Mouse (Mus musculus) C2C12 (cell line): ENCODE data around the gene Srsf2. TPM values are rescaled to one million over a fixed set of nuclear protein-coding genes. Genes with fewer than 3 reads are reported as not detected.

Experiments
- H3K27me3 ChIP-seq: one replicate; pipeline ENCODE4 v1.6.1; 2011; ENCODE audit not compliant: control insufficient read depth, insufficient read depth, insufficient read length
- H3K36me3 ChIP-seq: one replicate; pipeline ENCODE4 v1.6.1; 2011; ENCODE audit not compliant: control insufficient read depth, insufficient read depth
- H3K4me3 ChIP-seq: one replicate; pipeline ENCODE4 v1.5.1; 2011; ENCODE audit warnings: mild to moderate bottlenecking, control low read depth; ENCODE audit not compliant: poor library complexity, insufficient read depth, severe bottlenecking
- H3K79me2 ChIP-seq: one replicate; pipeline ENCODE4 v1.6.1; 2011; ENCODE audit not compliant: control insufficient read depth, insufficient read depth
- H3K79me3 ChIP-seq: one replicate; pipeline ENCODE4 v1.6.1; 2011; ENCODE audit warnings: low read depth, control low read depth
- H3ac ChIP-seq: one replicate; pipeline ENCODE3; 2011; ENCODE audit warnings: low read depth; ENCODE audit not compliant: control insufficient read depth, insufficient read length
- CEBPB ChIP-seq: IDR thresholded peaks from one replicate; pipeline ENCODE4 v1.6.1; 2011; ENCODE audit warnings: low read depth, mild to moderate bottlenecking, control low read depth, moderate library complexity
- CTCF ChIP-seq: IDR thresholded peaks from one replicate; pipeline ENCODE4 v1.5.1; 2011; ENCODE audit not compliant: control insufficient read depth, insufficient read depth, insufficient read length
- FOSL1 ChIP-seq: IDR thresholded peaks from one replicate; pipeline ENCODE4 v1.8.0; 2011; ENCODE audit warnings: mild to moderate bottlenecking, low read length; ENCODE audit not compliant: poor library complexity, insufficient read depth, severe bottlenecking
- MAX ChIP-seq: IDR thresholded peaks from one replicate; pipeline ENCODE4 v1.6.1; 2011; ENCODE audit warnings: mild to moderate bottlenecking, control low read depth
- MYOD1 ChIP-seq: IDR thresholded peaks from one replicate; pipeline ENCODE4 v1.6.1; 2011; ENCODE audit warnings: low read depth; ENCODE audit not compliant: control insufficient read depth, insufficient read length
- MYOG ChIP-seq: IDR thresholded peaks from one replicate; pipeline ENCODE4 v1.6.1; 2011; ENCODE audit not compliant: control insufficient read depth, insufficient read length; ENCODE audit errors: extremely low read depth
- USF1 ChIP-seq: IDR thresholded peaks from one replicate; pipeline ENCODE4 v1.6.1; 2011; ENCODE audit warnings: low read depth, mild to moderate bottlenecking, control low read depth, moderate library complexity
- polyA plus RNA-seq: library from polyadenylated mRNA; unstranded; fragments of >200 nt; fragmentation: generic; extraction: Trizol; gene quantifications from one replicate; pipeline ENCODE4 v1.2.1, GENCODE M21; 2012; ENCODE audit warnings: missing spikeins

Gene Srsf2
- polyA plus RNA-seq, 1 experiment = 326 TPM

DNA sequence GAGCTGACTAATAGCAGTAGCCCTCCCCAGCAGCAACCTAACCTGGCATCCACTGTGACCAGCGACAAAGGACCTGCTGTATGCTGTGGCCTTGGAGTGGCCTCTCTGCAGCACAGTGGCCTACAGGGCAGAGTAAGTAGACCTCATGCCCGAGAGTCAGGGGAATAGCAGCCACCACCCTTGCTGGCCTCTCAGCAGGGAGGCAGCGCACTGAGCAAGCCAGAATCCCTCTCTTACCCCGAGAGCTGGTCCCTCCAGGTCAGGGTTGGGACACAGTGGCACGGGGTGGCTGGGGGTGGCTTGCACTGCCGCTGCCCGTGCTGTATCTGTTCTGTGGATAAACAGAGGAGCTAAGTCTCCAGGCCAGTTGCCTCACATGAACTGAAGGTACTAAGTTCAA, 13.3 kb downstream of the Srsf2 start:
- H3K79me2 ChIP-seq = peaks cover 90% of the 10 kb centered on the region
- TF ChIP-seq USF1 = no peak
- TF ChIP-seq CTCF = no peak
- no peak for TF ChIP-seq CEBPB
- no peak for TF ChIP-seq FOSL1
- no peak for TF ChIP-seq MYOD1
- no peak for TF ChIP-seq MYOG
- H3ac ChIP-seq = no peak overlapping the region
- no peak overlapping the region for H3K4me3 ChIP-seq
- peaks cover 66% of the 10 kb centered on the region for H3K79me3 ChIP-seq
- peaks cover 72% of the 10 kb centered on the region for H3K36me3 ChIP-seq
- H3K27me3 ChIP-seq = no peaks in the 10 kb centered on the region

- Histone ChIP-seq H3K79me2 (peaks cover 86% of the 10 kb centered on the region), H3K4me3 (no peak overlapping the region), H3K27me3 (no peaks in the 10 kb centered on the region), H3K79me3 (peaks cover 60% of the 10 kb centered on the region), H3K36me3 (peaks cover 79% of the 10 kb centered on the region), H3ac (no peak overlapping the region)
- TF ChIP-seq FOSL1 (no peak), CEBPB (no peak), CTCF (no peak), MAX (no peak), USF1 (no peak), MYOD1 (no peak), MYOG (no peak)
Observed at GRCm38 (mm10) chr11:116838936-116839335, 14.0 kb downstream of the Srsf2 start.

- peaks cover 76% of the 10 kb centered on the region for H3K79me2 ChIP-seq
- TF ChIP-seq USF1 = no peak
- TF ChIP-seq MYOD1 = no peak
- no peak for TF ChIP-seq CTCF
- TF ChIP-seq MYOG = no peak
- no peak for TF ChIP-seq FOSL1
- TF ChIP-seq MAX = no peak
- TF ChIP-seq CEBPB = no peak
- H3K79me3 ChIP-seq = peaks cover 58% of the 10 kb centered on the region
- no peak overlapping the region for H3ac ChIP-seq
- H3K4me3 ChIP-seq = no peak overlapping the region
- H3K36me3 ChIP-seq = peaks cover 86% of the 10 kb centered on the region
- H3K27me3 ChIP-seq = no peaks in the 10 kb centered on the region
Observed at GRCm38 (mm10) chr11:116837441-116837840, 15.5 kb downstream of the Srsf2 start.

GRCm38 (mm10) chr11:116836283-116836682, 16.6 kb downstream of the Srsf2 start:
- peaks cover 47% of the 10 kb centered on the region for H3K79me3 ChIP-seq
- peaks cover 80% of the 10 kb centered on the region for H3K36me3 ChIP-seq
- no peak overlapping the region for H3K4me3 ChIP-seq
- H3K79me2 ChIP-seq = peaks cover 65% of the 10 kb centered on the region
- TF ChIP-seq MYOD1 (peak; percentile 65), USF1 (no peak), MYOG (no peak), CEBPB (no peak), CTCF (no peak), MAX (peak; percentile 64)
- peak overlapping the region; percentile 10 for H3ac ChIP-seq
- H3K27me3 ChIP-seq = no peaks in the 10 kb centered on the region

- Histone ChIP-seq H3K27me3 (no peaks in the 10 kb centered on the region), H3K79me3 (peaks cover 34% of the 10 kb centered on the region), H3K36me3 (peaks cover 67% of the 10 kb centered on the region), H3K4me3 (no peak overlapping the region), H3K79me2 (peaks cover 51% of the 10 kb centered on the region), H3ac (no peak overlapping the region)
- TF ChIP-seq CEBPB (no peak), CTCF (no peak), USF1 (no peak), MYOG (no peak), FOSL1 (no peak), MAX (no peak), MYOD1 (no peak)
Observed at GRCm38 (mm10) chr11:116834954-116835353, 17.9 kb downstream of the Srsf2 start.

GRCm38 (mm10) chr11:116832172-116832685, 20.7 kb downstream of the Srsf2 start:
- H3ac ChIP-seq = no peak overlapping the region
- H3K36me3 ChIP-seq = peaks cover 40% of the 10 kb centered on the region
- H3K79me2 ChIP-seq = peaks cover 35% of the 10 kb centered on the region
- no peak overlapping the region for H3K4me3 ChIP-seq
- no peak for TF ChIP-seq FOSL1
- no peak for TF ChIP-seq MYOD1
- no peak for TF ChIP-seq CTCF
- no peak for TF ChIP-seq MAX
- no peak for TF ChIP-seq MYOG
- TF ChIP-seq CEBPB = no peak
- H3K79me3 ChIP-seq = peaks cover 12% of the 10 kb centered on the region
- no peaks in the 10 kb centered on the region for H3K27me3 ChIP-seq
